Mouse (Mus musculus): ENCODE measurements around the gene Gm47841.

The Gm47841 gene

DNA sequence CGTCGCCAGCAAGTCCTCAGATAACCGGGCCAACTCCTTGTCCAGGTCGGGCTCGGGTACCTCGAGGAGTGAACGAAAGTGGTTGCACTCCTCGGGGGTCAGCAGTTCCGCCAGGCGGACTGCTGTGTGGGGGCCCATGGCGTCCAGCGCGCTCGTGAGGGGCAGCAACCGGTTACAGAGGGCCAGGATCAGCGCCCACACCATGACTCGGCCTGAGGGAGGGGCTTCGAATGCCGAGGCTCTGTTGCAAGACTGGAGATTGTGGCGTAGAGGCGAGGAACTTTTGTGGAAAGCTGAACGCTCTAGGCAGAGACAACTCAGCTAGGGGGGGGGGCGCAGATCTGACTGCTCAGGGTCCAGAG lies at the start of gene Gm47841:
Gene Gm47841, minus strand, starts transcription at position 204 of the 362 bp plus-strand sequence.
- no peak for DNase-seq

- DNase-seq = no peak
Observed at GRCm38 (mm10) chr15:101095392-101095791, 48.2 kb upstream of the Gm47841 start.

GRCm38 (mm10) chr15:101094979-101095378 lies 47.8 kb upstream of the Gm47841 start:
- DNase-seq = no peak

GRCm38 (mm10) chr15:101093988-101094387 lies 46.8 kb upstream of the Gm47841 start:
- no peak for DNase-seq

DNA sequence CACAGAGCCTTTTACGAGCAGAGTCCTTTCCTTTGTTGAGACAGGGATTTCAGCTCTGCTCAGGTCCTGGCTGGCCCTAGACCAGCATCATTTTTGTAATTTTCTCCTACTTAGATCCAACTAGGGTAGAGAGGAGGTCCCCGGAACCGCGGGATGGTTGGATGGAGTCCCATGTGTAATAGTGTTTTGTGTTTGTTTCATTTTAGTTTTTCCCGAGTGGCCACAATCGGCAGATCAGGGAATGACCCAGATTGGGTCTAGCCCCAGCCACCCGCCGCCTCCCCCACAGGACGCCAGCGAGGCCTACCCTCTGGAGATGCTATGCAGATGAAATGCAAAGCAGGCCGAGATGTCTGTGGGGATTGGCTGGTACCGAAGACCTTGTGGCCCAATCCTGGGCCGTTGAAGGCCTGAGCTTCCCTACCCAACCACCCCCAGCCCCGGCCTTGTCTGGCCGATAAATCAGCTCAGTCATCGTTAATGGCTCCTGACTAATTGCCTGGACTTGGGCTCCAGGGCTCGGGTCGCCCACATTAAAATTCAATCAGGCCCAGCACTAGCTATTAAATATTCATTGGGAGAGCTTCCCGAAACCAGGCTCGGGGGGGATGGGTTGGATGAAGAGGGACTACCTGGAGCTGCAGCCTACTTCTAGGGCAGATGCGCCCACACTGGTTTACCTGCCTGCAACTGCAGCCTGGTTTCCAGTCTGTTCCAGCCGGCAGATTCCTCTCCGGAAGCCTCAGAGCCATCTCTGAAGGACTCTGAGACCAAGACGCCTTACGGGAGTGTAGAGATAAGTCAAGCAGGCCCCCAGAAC lies 45.8 kb upstream of the Gm47841 start:
- DNase-seq = peak; percentile 82

- peak; percentile 55 for DNase-seq
Observed at GRCm38 (mm10) chr15:101092121-101092828, 45.1 kb upstream of the Gm47841 start.

DNA sequence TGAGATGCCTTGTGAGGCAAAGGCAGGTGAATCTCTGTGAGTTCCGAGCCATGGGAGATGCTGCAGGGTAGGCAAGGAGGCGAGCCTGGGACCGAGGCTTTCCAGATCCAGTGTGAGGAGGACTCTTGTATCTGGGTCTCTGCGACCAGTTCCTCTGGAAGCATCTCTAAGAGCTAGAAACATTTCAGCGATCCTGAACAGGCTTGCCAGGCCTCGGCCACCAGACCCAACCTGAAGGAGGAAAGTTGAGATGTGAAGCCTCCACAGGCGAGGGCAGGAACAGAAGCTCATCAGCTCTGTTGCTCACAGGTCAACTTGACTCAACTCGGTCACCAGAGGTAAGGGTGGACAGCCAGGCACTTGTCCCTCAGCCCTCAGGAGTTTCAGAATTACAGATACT lies 44.4 kb upstream of the Gm47841 start:
- DNase-seq = no peak

- no peak for DNase-seq
Observed at GRCm38 (mm10) chr15:101088291-101088690, 41.1 kb upstream of the Gm47841 start.

- peak; percentile 64 for DNase-seq
Observed at GRCm38 (mm10) chr15:101086956-101087355, 39.8 kb upstream of the Gm47841 start.

DNA sequence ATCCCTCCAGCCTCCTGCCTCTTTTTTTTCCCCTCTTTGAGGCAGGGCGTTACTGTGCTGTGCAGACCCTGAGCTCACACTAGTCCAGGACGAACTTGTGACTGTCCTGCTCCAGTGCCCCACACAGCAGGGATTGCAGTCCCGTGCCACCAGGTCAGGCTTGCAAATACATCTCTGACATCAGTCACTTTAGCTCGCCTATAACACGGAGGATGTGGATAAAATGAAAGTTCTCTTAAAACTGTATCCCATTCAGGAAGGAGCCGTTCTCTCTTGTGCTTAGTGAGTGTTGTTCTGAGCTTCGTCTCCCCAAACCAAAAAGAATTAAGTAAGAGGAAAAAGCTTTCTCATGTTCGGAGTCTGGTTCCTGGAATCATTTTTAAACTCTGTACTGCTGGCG lies 39.3 kb upstream of the Gm47841 start:
- DNase-seq = no peak

GRCm38 (mm10) chr15:101084499-101084898 lies 37.3 kb upstream of the Gm47841 start:
- no peak for DNase-seq

GRCm38 (mm10) chr15:101082236-101082635 lies 35.0 kb upstream of the Gm47841 start:
- DNase-seq = no peak

DNA sequence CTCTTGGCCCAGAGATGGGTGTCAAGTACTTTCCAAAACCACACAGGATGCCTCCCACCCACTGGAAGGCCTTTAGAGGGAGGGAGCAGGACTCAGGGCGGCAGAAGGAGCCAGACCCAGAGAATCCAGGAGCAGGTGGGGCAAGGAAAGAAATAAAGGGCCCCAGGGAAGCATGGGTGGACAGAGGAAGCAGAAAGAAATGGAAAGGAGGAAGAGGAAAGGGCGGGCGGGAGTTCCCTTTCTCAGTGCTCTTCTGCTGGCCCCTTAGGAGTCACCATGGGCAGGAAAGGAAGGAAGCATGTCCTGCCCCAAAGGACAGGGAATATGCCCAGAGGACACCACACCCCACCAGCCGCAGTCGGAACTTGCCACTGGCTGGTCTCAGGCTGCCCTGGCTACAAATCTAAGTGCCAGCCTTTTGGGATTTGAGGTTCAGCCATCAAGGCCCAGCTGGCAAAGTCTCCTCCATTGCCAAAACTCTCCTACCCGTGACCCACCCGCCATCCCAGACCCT lies 33.9 kb upstream of the Gm47841 start:
- no peak for DNase-seq

GRCm38 (mm10) chr15:101080031-101080520 lies 32.9 kb upstream of the Gm47841 start:
- DNase-seq = no peak

GRCm38 (mm10) chr15:101078731-101079156 lies 31.5 kb upstream of the Gm47841 start:
- peak; percentile 98 for DNase-seq

- peak; percentile 61 for DNase-seq
Observed at GRCm38 (mm10) chr15:101077813-101078730, 30.9 kb upstream of the Gm47841 start, which contains the start of gene Fignl2. Gene Fignl2 (minus strand): TSS chr15:101078567.

GRCm38 (mm10) chr15:101077001-101077812 lies 30.0 kb upstream of the Gm47841 start:
- DNase-seq = peak; percentile 44

- peak; percentile 65 for DNase-seq
Observed at GRCm38 (mm10) chr15:101076071-101077000, 29.1 kb upstream of the Gm47841 start.

- DNase-seq = peak; percentile 58
Observed at GRCm38 (mm10) chr15:101075656-101076055, 28.5 kb upstream of the Gm47841 start.

- DNase-seq = peak; percentile 91
Observed at GRCm38 (mm10) chr15:101075150-101075549, 28.0 kb upstream of the Gm47841 start.
